Mouse (Mus musculus) layer of hippocampus, adult 2 months (tissue): ENCODE results near the gene Zfp507. TPM values are rescaled to one million over a fixed set of nuclear protein-coding genes. Genes with fewer than 3 reads are reported as not detected.

Source experiments
- DNase-seq, 2 experiments: peaks; one replicate each; pipeline ENCODE4 v3.0.0; 2022; ENCODE audit warnings: low spot score in 2 of 2
- H3K27ac ChIP-seq: fragments of 200-600 bp; 2 replicates; pipeline ENCODE4 v1.8.1; 2022
- H3K4me3 ChIP-seq: fragments of 200-600 bp; 2 replicates; pipeline ENCODE4 v1.8.1; 2022; ENCODE audit warnings: mild to moderate bottlenecking
- CTCF ChIP-seq: fragments of 200-600 bp; conservative IDR thresholded peaks from 2 replicates; pipeline ENCODE4 v1.8.1; 2022; ENCODE audit warnings: antibody characterized with exemption, mild to moderate bottlenecking, moderate library complexity
- long read RNA-seq, 2 experiments: library from polyadenylated mRNA; stranded (forward); transcript quantifications; one replicate each; pipeline ENCODE4 v2.0.0; 2021; ENCODE audit warnings: borderline mapping rate in 2 of 2
- total RNA-seq, 2 experiments: library from RNA; stranded (reverse); gene quantifications; 2 replicates each; pipeline ENCODE4 v1.2.3; 2021

Gene Zfp507
- total RNA-seq, result 10 to 100 TPM; 32.7 to 38.6 TPM
- long read RNA-seq, experiment 1, full-length matches to known transcripts, result 5 of 6 reads
- long read RNA-seq, experiment 1, partial matches to known transcripts, result 1 of 6 reads
- long read RNA-seq, experiment 1, other reads (novel, unspliced or antisense), result 0 of 6 reads
- long read RNA-seq, experiment 2, full-length matches to known transcripts, result 5 of 12 reads
- long read RNA-seq, experiment 2, partial matches to known transcripts, result 4 of 12 reads
- long read RNA-seq, experiment 2, other reads (novel, unspliced or antisense), result 3 of 12 reads

DNA sequence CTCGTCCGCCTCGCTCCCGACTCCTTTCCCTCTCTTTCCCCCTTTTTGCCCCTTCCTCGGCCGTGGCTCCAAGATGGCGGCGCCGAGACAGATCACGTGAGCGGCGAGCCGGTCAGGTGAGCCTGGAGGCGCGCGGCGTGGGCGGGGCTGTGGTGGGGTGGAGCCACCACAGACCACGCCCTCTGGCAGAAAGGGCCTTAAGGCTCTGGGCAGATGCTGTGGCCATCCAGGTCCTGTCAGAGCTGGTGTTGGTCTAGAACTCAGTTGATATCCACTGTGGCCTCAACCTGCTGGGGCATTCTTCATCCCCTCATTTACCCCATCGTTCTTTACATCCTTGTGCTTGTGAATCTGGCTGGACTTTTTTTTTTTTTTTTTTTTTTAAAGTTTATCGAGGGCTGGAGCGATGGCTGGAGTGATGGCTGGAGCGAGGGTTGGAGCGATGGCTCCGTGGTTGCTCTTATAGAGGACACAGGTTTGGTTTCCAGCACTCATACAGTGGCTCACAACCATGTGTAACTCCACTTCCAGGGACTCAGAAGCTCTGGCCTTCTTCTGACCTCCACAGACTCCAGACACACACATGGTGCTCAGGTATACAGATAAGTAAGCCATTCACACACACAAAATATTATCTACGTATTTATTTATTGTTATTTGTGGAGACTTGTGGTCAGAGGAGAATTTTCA is at the start of gene Zfp507:
Gene Zfp507 (minus strand): TSS at position 98 of the 690 bp plus-strand sequence.
- peak; percentile 84 to 87 for DNase-seq
- H3K4me3 ChIP-seq, result peak within 1 kb of the TSS; percentile 94
- peak within 1 kb of the TSS; percentile 94 for H3K27ac ChIP-seq
- no peak for TF ChIP-seq CTCF

GRCm38 (mm10) chr7:35850426-35850825 is 47.6 kb upstream of the Zfp507 start:
- Histone ChIP-seq H3K4me3 (no peak overlapping the region), H3K27ac (no peak overlapping the region)
- DNase-seq, result peak in 1 of 2 experiments; percentile 7
- no peak for TF ChIP-seq CTCF

GRCm38 (mm10) chr7:35848526-35848925 is 45.7 kb upstream of the Zfp507 start:
- TF ChIP-seq CTCF, result no peak
- Histone ChIP-seq H3K27ac (no peak overlapping the region), H3K4me3 (no peak overlapping the region)
- no peak for DNase-seq

- H3K27ac ChIP-seq, result no peak overlapping the region
- DNase-seq, result no peak
- no peak overlapping the region for H3K4me3 ChIP-seq
- TF ChIP-seq CTCF, result no peak
These were observed 37.7 kb upstream of the Zfp507 start for GRCm38 (mm10) chr7:35840504-35840903.

DNA sequence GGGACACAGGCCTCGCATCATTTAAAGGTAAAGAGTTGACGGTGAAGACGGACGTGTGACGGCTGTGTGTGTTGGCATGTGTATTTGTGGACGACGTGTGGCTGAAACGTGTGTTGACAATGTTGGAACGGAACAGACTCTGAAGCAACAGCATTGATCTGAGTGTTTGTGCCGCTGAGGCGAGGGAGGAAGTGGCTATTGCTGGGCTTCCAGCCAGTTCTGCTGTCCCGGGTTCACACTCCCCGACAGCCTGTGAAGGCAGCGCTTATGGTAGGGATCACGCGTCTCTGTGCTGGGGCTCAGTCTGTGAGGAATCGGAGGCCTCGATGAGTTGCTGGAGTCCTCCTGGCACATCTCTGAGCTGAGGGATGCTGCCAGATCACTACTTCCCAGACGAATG is 34.0 kb upstream of the Zfp507 start:
- H3K27ac ChIP-seq, result no peak overlapping the region
- peak in 1 of 2 experiments; percentile 8 for DNase-seq
- TF ChIP-seq CTCF, result no peak
- H3K4me3 ChIP-seq, result no peak overlapping the region

- Histone ChIP-seq H3K4me3 (no peak overlapping the region), H3K27ac (no peak overlapping the region)
- no peak for DNase-seq
- TF ChIP-seq CTCF, result no peak
These were observed 33.6 kb upstream of the Zfp507 start for GRCm38 (mm10) chr7:35836415-35836814.

GRCm38 (mm10) chr7:35830119-35830518 is 27.3 kb upstream of the Zfp507 start:
- TF ChIP-seq CTCF, result 0 out of 2 replicates have a peak, but pooled peaks have one; percentile 19
- DNase-seq, result no peak
- no peak overlapping the region for H3K27ac ChIP-seq
- H3K4me3 ChIP-seq, result no peak overlapping the region

DNA sequence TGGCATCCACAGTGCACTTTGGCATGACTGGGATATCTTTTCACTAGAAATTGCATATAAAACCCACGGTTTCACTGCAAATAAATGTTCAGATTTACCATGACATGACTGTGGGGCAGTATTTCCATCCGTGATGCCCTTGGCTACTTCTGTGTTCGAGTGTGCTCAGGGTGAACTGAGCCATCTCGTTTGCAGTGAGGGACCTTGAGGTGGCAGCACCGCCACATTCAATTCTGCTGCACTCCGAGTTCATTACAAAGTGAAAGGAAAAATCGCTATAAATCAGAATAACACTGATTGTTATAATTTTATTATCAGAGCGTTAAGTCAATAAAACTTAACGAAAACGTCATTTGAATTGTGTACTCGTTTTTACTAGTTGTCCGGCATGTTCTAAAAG is 21.1 kb upstream of the Zfp507 start:
- peak; percentile 35 to 36 for DNase-seq
- TF ChIP-seq CTCF, result peak; percentile 81
- H3K27ac ChIP-seq, result peak overlapping the region; percentile 49
- peak overlapping the region; percentile 40 for H3K4me3 ChIP-seq

DNA sequence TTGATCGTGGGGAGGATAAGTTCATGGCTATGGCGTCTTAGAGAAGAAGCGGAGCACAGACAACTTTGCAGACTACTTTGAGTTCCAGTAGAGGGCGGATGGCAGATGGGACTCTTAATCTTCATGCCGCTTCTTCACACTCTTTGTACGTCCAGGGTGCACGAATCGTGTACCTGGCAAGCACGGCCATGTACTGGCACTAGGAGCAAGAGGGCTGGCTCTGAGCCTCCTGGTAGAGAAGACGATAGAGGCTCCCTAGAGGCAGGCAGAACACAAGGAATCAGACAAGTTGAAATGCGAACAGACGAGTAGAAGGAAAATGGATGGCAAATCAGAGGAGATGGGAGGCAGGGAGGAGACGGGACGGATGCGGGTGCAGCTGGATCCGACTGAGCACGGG is 19.5 kb upstream of the Zfp507 start:
- DNase-seq, result no peak
- Histone ChIP-seq H3K4me3 (no peak overlapping the region), H3K27ac (no peak overlapping the region)
- no peak for TF ChIP-seq CTCF

DNA sequence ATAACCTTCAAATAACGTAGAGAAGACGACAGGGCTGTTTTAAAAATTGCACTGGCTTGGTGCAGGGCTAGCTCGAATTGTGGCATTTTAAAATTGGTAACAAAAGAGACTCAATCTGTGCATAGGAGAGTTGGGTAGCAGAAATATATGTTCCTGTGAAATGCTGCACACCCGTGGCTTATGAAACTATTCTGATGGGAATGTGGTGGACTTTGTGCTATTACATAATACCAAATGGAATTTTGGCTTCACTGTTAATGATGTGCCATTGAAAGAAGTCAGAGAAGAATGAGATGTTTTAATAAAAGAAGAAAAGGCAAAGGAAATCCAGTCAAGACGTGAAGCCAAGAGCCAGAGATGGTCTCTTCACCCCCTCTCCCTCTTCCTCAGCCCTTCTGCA is 18.6 kb upstream of the Zfp507 start:
- Histone ChIP-seq H3K27ac (no peak overlapping the region), H3K4me3 (no peak overlapping the region)
- DNase-seq, result no peak
- no peak for TF ChIP-seq CTCF

- TF ChIP-seq CTCF, result no peak
- Histone ChIP-seq H3K27ac (no peak overlapping the region), H3K4me3 (no peak overlapping the region)
- DNase-seq, result no peak
These were observed 16.7 kb upstream of the Zfp507 start for GRCm38 (mm10) chr7:35819486-35819885.

- TF ChIP-seq CTCF, result peak; percentile 48
- DNase-seq, result no peak
- Histone ChIP-seq H3K4me3 (no peak overlapping the region), H3K27ac (no peak overlapping the region)
These were observed 12.2 kb upstream of the Zfp507 start for GRCm38 (mm10) chr7:35814759-35815551.

- H3K4me3 ChIP-seq, result no peak overlapping the region
- no peak for TF ChIP-seq CTCF
- no peak for DNase-seq
- H3K27ac ChIP-seq, result no peak overlapping the region
These were observed 10.5 kb upstream of the Zfp507 start for GRCm38 (mm10) chr7:35813306-35813705.
